Mouse (Mus musculus) gastrocnemius, adult 2 months (tissue): ENCODE data around the gene Sec16b. TPM values are rescaled to one million over a fixed set of nuclear protein-coding genes. Genes with fewer than 3 reads are reported as not detected.

Experiments used
- DNase-seq: peaks from one replicate; pipeline ENCODE4 v3.0.0; 2022
- H3K27ac ChIP-seq: fragments of 200-600 bp; 2 replicates; pipeline ENCODE4 v1.8.1; 2022; ENCODE audit warnings: mild to moderate bottlenecking
- H3K4me3 ChIP-seq: fragments of 200-600 bp; 2 replicates; pipeline ENCODE4 v1.8.1; 2022; ENCODE audit warnings: mild to moderate bottlenecking, moderate library complexity
- CTCF ChIP-seq: fragments of 200-600 bp; IDR thresholded peaks from 2 replicates; pipeline ENCODE4 v1.8.1; 2022; ENCODE audit warnings: antibody characterized with exemption, mild to moderate bottlenecking, moderate library complexity
- intact Hi-C: fragments of 180-260 bp; cut with DNase I; formaldehyde crosslinking; loops from one replicate; pipeline ENCODE4 v1.15.1; 2025
- total RNA-seq, 2 experiments: library from RNA; stranded (reverse); gene quantifications; 2 replicates each; pipeline ENCODE4 v1.2.3; 2021

Gene Sec16b
- total RNA-seq, 2 experiments from 2014 or later: 0.66 to 1.1 TPM

DNA sequence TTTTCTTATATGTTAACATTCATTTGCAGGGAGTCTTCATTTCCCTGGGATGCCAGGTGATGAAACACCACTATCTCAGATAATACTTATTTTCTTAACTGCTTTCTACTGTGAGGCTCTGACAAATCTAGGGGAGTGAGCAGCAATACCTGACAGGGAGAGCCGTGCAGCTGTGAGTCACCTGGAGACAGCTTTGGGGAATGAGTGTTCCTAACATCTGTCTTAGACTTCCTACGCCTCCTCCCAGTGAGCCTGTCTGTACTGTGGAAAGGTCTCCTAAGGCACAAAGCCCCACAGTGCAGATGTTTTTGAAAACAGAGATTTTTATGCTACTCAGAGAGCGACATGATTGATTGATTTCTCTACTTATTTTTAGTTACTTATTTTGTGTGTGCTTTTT lies 25.6 kb upstream of the Sec16b start:
- intact Hi-C loops: no loop called here
- Histone ChIP-seq H3K27ac (no peak overlapping the region), H3K4me3 (no peak overlapping the region)
- DNase-seq: no peak
- no peak for TF ChIP-seq CTCF

DNA sequence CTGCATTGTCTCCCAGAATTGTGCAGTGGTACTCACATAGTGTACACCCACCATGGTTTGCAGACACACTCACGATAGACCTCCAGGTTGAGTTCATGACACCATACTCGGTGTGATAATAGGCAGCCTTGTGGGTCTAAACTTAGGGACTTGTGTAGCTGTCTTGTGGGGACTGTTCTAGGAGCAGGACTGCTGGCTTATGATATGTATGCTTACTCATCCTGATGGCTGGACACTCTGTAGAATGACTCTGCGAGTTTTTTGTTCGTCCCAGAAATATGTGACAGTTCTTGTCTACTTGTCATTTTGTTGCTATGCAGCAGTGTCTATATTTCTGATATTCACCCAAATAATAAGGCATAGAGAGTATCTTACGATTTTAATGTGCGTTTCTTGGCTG lies 24.9 kb upstream of the Sec16b start:
- no peak overlapping the region for H3K27ac ChIP-seq
- DNase-seq: no peak
- no peak overlapping the region for H3K4me3 ChIP-seq
- no peak for TF ChIP-seq CTCF
- intact Hi-C loops: no loop called here

DNA sequence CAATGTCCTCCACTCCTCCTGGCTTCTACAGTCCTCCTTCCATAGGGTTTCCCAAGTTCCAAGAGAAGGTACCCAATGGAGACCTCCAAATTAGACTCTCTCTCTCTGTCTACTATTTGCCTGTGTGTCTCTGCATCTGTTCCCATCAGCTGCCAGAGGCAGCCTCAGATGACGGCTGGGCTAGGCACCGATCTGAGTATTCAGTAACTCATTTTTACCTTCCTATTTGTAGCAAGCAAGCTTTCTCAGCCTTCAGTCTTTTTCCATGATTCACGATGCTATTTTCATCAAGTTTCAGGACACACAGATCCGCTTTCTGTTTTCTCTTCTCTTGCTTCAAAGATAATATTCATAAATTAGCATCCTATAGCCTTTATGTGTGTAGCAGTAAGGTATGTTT lies 22.4 kb upstream of the Sec16b start:
- H3K27ac ChIP-seq: no peak overlapping the region
- H3K4me3 ChIP-seq: no peak overlapping the region
- no peak for DNase-seq
- no peak for TF ChIP-seq CTCF
- intact Hi-C loops: no loop called here

DNA sequence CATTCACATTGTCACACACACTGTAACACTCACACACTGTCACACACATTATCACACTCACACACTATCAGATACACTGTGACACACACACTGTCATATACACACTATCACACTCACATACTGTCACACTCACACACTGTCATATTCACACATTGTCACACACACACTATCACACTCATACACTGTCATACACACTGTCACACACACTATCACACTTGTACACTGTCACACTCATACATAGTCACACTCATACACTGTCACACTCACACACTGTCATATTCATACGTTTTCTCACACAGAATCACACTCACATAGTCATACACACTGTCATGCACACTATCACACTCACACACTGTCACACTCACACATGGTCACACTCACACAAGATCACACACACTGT lies 5.9 kb upstream of the Sec16b start:
- Histone ChIP-seq H3K27ac (no peak overlapping the region), H3K4me3 (no peak overlapping the region)
- TF ChIP-seq CTCF: no peak
- intact Hi-C loops: no loop called here
- DNase-seq: no peak

DNA sequence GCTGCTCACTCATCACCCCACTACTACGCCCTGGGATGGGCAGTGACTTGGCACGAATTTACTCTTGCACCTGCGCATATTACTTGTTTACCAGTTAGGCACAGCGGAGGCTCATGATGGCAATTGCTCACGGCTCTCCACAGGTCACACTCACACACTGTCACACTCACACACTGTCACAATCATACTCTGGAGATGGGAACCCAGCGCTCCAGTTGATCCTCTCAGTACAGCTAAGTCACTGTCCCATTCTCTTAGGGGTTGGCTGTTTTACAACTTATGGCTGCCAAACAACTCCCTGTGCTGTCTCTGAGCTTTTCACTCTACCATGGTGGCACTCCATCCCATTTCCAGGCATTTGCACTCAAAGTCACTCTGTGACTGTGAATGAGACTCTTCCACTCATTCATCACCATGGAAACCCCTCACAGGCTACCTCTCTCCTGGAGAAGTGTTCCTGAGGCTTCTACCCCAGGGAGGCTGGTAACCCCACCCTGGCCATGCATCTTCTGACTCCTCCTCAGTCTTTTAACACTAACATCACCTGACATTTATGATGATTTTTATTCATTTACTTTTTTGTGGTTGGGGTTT lies 5.1 kb upstream of the Sec16b start:
- Histone ChIP-seq H3K4me3 (no peak overlapping the region), H3K27ac (no peak overlapping the region)
- no peak for DNase-seq
- intact Hi-C loops: no loop called here
- no peak for TF ChIP-seq CTCF

DNA sequence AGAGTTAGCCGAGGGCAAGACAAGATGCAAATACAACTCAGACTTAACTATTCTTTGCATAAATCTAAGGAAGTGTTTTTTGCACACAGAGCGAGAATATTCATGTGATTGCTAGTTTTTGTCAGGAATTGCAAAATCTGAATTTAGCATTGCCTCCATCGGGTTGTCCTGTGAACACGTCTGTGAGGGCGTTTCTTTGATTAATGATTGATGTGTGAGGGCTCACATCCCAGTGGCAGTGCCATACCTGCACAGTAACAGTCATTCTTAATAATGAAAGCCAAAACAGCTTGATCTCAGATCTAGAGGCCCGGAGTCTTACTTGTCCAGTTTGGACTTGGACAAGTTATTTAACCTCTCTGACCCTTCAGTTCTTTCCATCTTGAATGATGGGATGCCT lies 3.5 kb upstream of the Sec16b start:
- H3K27ac ChIP-seq: no peak overlapping the region
- no peak overlapping the region for H3K4me3 ChIP-seq
- intact Hi-C loops: no loop called here
- no peak for TF ChIP-seq CTCF
- no peak for DNase-seq

DNA sequence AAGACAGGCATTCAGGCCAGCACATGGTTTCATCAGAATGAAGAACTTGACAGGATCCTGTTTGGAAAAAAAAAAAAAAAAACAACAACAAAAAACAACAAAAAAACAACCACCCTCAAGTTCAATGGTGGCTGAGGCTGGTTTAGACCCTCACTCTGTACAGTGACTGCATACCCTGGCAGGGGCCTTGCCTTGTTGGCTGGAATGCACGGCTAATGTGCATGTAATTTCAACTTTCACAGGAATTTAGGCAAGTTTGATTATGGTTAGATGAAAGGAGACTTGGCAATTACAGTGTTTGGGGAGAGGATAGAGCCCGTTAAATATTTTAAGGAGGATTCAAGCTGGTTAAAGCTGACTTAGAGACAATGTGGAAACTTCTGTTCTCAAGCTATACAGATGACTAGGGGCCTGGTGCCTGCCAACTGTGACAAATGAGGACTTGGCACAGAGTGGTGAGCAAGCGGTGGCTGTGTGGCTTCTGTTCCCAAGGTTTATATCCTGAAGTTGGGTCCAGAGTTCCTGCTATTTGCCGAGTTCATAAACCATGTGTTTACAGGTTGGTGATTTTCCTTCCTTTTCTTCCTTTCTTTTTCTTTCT lies 567 bp downstream of the Sec16b start:
- DNase-seq: peak; percentile 26
- TF ChIP-seq CTCF: no peak
- intact Hi-C loops: no loop called here
- Histone ChIP-seq H3K27ac (peak overlapping the region; percentile 78), H3K4me3 (peak overlapping the region; percentile 63)

DNA sequence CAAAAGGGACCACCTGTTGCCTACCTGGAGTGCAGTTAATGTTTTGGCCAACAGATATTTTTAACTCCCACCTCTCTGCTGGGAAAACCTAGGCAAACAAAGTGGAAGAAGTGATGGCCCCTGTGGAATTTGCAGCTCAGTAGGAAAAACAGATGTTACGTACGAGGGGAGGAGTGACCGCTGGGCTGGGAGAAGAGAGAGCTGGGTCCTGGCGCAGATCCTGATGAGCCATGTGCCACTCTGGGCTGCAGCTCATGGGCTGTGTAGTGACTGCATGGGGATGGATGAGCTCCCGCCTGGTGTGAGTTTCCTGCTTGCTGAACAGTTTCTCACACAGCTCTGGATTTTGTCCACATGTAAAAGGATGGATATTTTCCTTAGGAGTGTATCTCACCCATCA lies 1.3 kb downstream of the Sec16b start:
- TF ChIP-seq CTCF: no peak
- peak overlapping the region; percentile 59 for H3K27ac ChIP-seq
- intact Hi-C loops: no loop called here
- DNase-seq: peak; percentile 77
- H3K4me3 ChIP-seq: peak overlapping the region; percentile 50

DNA sequence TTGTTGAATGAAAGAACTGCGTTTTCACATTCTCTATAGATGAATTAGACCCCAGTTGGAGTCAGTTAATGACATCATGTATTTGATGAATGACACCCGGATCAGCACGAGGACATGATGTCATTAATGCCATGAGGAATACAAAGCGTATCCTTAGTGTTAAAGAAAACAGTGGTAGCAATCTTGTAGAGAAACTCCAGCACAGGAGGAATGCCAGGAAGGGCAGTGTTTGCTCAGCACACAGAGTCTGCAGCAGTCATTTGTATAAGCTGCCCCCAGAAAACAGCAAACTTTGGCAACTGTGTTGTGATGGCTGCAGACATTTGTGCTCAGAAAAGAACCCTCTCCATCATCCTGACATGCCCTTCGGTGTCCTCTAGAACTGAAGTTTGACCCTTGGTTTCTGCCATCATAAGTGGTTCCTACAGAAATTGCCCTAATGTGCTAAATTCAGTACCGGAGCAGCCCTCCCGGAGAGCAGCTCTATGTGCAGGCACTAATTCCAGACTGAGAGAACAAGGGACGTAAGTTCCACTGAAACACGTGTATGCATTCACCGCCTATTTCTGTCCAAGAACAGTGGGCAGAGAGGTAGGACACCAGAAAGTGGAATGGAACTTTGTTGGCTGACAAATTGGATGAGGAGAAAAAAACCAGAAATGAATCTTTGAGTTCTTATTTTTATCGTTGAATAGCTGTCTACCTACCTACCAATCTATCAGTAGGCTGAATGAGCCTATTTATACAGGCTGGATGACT lies 6.3 kb downstream of the Sec16b start:
- H3K27ac ChIP-seq: no peak overlapping the region
- no peak for DNase-seq
- intact Hi-C loops: no loop called here
- H3K4me3 ChIP-seq: no peak overlapping the region
- TF ChIP-seq CTCF: no peak

DNA sequence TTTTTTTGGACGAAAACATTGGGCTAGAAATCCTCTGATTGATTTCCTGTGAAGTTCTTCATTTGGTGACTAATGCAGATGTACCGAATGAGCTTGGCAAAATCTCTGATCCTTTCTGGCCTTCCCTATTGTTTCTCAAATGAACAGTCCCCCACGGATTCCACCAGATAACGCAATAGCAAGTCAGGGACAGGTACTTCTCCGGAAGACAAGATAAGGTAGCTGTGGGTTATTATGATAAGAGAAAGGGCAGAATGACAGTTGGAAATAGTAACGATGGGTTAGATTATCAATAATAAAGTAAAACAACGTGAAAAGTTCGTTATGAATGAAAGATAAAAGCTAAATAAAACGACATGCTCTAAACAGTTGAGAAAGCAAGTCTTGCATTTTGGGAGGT lies 7.0 kb downstream of the Sec16b start:
- intact Hi-C loops: no loop called here
- Histone ChIP-seq H3K27ac (no peak overlapping the region), H3K4me3 (no peak overlapping the region)
- no peak for DNase-seq
- TF ChIP-seq CTCF: no peak

DNA sequence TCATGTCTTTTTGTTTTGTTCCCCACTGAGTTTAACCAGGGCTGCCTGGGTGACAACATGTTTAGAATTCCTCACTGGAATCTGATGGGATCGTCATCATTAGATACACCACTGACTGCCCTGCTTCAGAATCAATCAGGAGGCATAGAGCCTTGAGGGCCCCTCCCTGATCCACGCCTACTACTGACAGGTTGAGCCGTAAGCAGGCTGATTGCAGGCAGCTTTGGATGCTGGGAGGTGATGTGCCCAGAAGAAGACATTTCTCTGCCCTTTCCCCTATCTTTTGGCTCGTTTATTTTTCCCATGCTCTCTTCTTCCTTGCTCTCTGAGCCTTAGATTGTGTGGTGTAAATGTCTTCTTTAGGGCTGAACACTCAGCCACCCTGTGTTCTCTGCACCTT lies 7.8 kb downstream of the Sec16b start:
- Histone ChIP-seq H3K4me3 (no peak overlapping the region), H3K27ac (no peak overlapping the region)
- TF ChIP-seq CTCF: no peak
- DNase-seq: no peak
- intact Hi-C loops: no loop called here

DNA sequence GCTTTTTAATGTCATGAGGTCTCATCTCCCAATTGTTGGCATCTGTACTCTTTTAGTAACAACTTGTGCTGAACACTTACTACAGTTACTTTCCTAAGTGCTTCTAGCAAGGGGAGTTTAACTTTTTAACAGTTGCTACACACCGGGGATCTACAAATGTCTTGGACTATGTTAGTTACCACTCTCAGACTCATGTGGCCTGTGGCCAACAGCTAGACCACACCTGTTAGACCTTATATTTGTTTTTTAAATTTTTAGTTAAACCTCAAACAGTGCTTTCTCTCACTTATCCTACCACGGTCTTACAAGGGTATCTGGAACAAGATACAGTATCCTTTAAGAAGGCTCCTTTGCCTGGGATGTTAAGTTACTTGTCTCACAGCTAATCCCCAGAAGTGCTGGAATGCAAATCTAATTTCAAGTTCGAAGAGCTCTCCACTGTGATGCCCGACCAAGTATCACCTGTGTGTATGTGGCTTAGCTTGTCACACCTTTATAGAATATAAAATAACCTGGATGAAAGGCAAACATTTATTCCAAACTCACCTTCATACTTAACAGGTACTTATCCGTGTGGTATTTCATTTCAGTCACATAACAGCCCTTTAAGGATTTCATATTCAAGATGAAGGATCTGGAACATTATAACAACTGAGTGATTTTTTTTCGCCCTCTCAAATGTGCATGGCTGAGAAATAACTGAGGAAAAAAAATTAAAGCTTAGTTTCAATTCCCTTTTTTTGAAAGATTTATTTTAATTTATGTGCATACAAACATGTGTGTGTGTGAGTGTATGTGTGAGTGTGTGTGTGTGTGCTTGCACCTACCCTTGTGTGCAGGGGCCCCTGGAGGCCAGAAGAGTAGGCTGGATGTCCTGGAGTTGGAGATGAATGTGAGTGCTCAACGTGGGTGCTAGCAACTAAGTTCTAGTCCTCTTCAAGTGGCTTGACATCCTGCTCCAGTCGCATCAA lies 10.6 kb downstream of the Sec16b start:
- no peak overlapping the region for H3K4me3 ChIP-seq
- DNase-seq: no peak
- no peak for TF ChIP-seq CTCF
- H3K27ac ChIP-seq: no peak overlapping the region
- intact Hi-C loops: no loop called here
